Mouse (Mus musculus): ENCODE data around the gene Muc15. TPM values are rescaled to one million over a fixed set of nuclear protein-coding genes. Genes with fewer than 3 reads are reported as not detected.

Gene Muc15
- not detected in 2 replicates for polyA plus RNA-seq (2015; fragmentation: Nextera tagmentation; extraction: Ambion mirVana)

- Histone ChIP-seq H3K4me1 (replicated peaks) (no peaks in the 10 kb centered on the region), H3K4me3 (no peak within 1 kb of the TSS), H3K9ac (no peak within 1 kb of the TSS), H3K4me2 (no peak within 1 kb of the TSS), H3K36me3 (no peaks in the 10 kb centered on the region), H3K27me3 (no peaks in the 10 kb centered on the region), H3K9me3 (no peaks in the 10 kb centered on the region), H3K27ac (replicated peaks) (no peak within 1 kb of the TSS)
- 54% methylated on average over 3 of the region's 3 CpGs for WGBS
- ATAC-seq (ENCODE audit: low read depth): no peak
These were observed at the start of gene Muc15 for GRCm38 (mm10) chr2:110721290-110721753. Gene Muc15, plus strand, starts transcription at chr2:110721340.

- Histone ChIP-seq H3K4me1 (replicated peaks) (no peaks in the 10 kb centered on the region), H3K27ac (replicated peaks) (no peak overlapping the region), H3K27me3 (no peaks in the 10 kb centered on the region), H3K36me3 (no peaks in the 10 kb centered on the region), H3K4me3 (no peak overlapping the region), H3K9me3 (no peaks in the 10 kb centered on the region), H3K4me2 (no peak overlapping the region), H3K9ac (no peak overlapping the region)
- no peak for ATAC-seq (ENCODE audit: low read depth)
- 88% methylated on average over 3 of the region's 3 CpGs for WGBS
These were observed 11.7 kb upstream of the Muc15 start for GRCm38 (mm10) chr2:110709436-110709835.

- no peak for ATAC-seq (ENCODE audit: low read depth)
- no peak overlapping the region for H3K27ac ChIP-seq (replicated peaks)
- no peak overlapping the region for H3K4me2 ChIP-seq
- no peaks in the 10 kb centered on the region for H3K9me3 ChIP-seq
- H3K36me3 ChIP-seq: no peaks in the 10 kb centered on the region
- H3K9ac ChIP-seq: no peak overlapping the region
- no peaks in the 10 kb centered on the region for H3K4me1 ChIP-seq (replicated peaks)
- H3K27me3 ChIP-seq: no peaks in the 10 kb centered on the region
- WGBS: 84% methylated on average over 10 of the region's 10 CpGs
- H3K4me3 ChIP-seq: no peak overlapping the region
These were observed 11.0 kb upstream of the Muc15 start for GRCm38 (mm10) chr2:110710055-110710720.

- Histone ChIP-seq H3K4me2 (no peak overlapping the region), H3K4me3 (no peak overlapping the region), H3K9me3 (no peaks in the 10 kb centered on the region)
These were observed 2.1 kb upstream of the Muc15 start for GRCm38 (mm10) chr2:110719051-110719450.

GRCm38 (mm10) chr2:110722208-110722607 is 1.1 kb downstream of the Muc15 start:
- Histone ChIP-seq H3K4me1 (replicated peaks) (no peaks in the 10 kb centered on the region), H3K27ac (replicated peaks) (no peak overlapping the region), H3K27me3 (no peaks in the 10 kb centered on the region), H3K9me3 (no peaks in the 10 kb centered on the region), H3K4me2 (no peak overlapping the region), H3K4me3 (no peak overlapping the region), H3K9ac (no peak overlapping the region), H3K36me3 (no peaks in the 10 kb centered on the region)
- 93% methylated on average over 1 of the region's 1 CpGs for WGBS
- no peak for ATAC-seq (ENCODE audit: low read depth)

More at GRCm38 (mm10) chr2:110719051-110719450, 2.1 kb upstream of the Muc15 start:
- Histone ChIP-seq H3K27ac (replicated peaks) (no peak overlapping the region), H3K4me1 (replicated peaks) (no peaks in the 10 kb centered on the region), H3K9ac (no peak overlapping the region), H3K36me3 (no peaks in the 10 kb centered on the region), H3K27me3 (no peaks in the 10 kb centered on the region)
- no peak for ATAC-seq (ENCODE audit: low read depth)

- Histone ChIP-seq H3K4me3 (no peak overlapping the region), H3K4me2 (no peak overlapping the region), H3K9me3 (no peaks in the 10 kb centered on the region), H3K36me3 (no peaks in the 10 kb centered on the region), H3K27ac (replicated peaks) (no peak overlapping the region), H3K9ac (no peak overlapping the region), H3K27me3 (no peaks in the 10 kb centered on the region), H3K4me1 (replicated peaks) (no peaks in the 10 kb centered on the region)
- ATAC-seq (ENCODE audit: low read depth): no peak
These were observed 5.0 kb downstream of the Muc15 start for GRCm38 (mm10) chr2:110726106-110726505.

GRCm38 (mm10) chr2:110737236-110737635 is 16.1 kb downstream of the Muc15 start:
- H3K4me2 ChIP-seq: no peak overlapping the region
- WGBS: 77% methylated on average over 4 of the region's 4 CpGs
- no peaks in the 10 kb centered on the region for H3K36me3 ChIP-seq
- H3K9me3 ChIP-seq: no peaks in the 10 kb centered on the region
- H3K4me3 ChIP-seq: no peak overlapping the region
- no peak overlapping the region for H3K9ac ChIP-seq
- no peak for ATAC-seq (ENCODE audit: low read depth)
- no peaks in the 10 kb centered on the region for H3K4me1 ChIP-seq (replicated peaks)
- H3K27ac ChIP-seq (replicated peaks): no peak overlapping the region
- H3K27me3 ChIP-seq: no peaks in the 10 kb centered on the region

- Histone ChIP-seq H3K36me3 (no peaks in the 10 kb centered on the region), H3K9me3 (no peaks in the 10 kb centered on the region), H3K27me3 (no peaks in the 10 kb centered on the region), H3K9ac (no peak overlapping the region), H3K4me3 (no peak overlapping the region), H3K27ac (replicated peaks) (no peak overlapping the region), H3K4me1 (replicated peaks) (no peaks in the 10 kb centered on the region), H3K4me2 (no peak overlapping the region)
- no peak for ATAC-seq (ENCODE audit: low read depth)
- WGBS: 79% methylated on average over 2 of the region's 2 CpGs
These were observed 16.8 kb downstream of the Muc15 start for GRCm38 (mm10) chr2:110737981-110738380.

GRCm38 (mm10) chr2:110739781-110740180 is 18.6 kb downstream of the Muc15 start:
- WGBS: 59% methylated on average over 1 of the region's 1 CpGs
- Histone ChIP-seq H3K4me3 (no peak overlapping the region), H3K4me2 (no peak overlapping the region), H3K27me3 (no peaks in the 10 kb centered on the region), H3K4me1 (replicated peaks) (no peaks in the 10 kb centered on the region), H3K36me3 (no peaks in the 10 kb centered on the region), H3K27ac (replicated peaks) (no peak overlapping the region), H3K9ac (no peak overlapping the region), H3K9me3 (no peaks in the 10 kb centered on the region)
- ATAC-seq (ENCODE audit: low read depth): no peak

- no peak overlapping the region for H3K4me2 ChIP-seq
- no peaks in the 10 kb centered on the region for H3K27me3 ChIP-seq
- no peak overlapping the region for H3K27ac ChIP-seq (replicated peaks)
- no peak overlapping the region for H3K9ac ChIP-seq
- ATAC-seq (ENCODE audit: low read depth): no peak
- no peaks in the 10 kb centered on the region for H3K36me3 ChIP-seq
- no peaks in the 10 kb centered on the region for H3K4me1 ChIP-seq (replicated peaks)
- 76% methylated on average over 1 of the region's 1 CpGs for WGBS
- H3K9me3 ChIP-seq: no peaks in the 10 kb centered on the region
- no peak overlapping the region for H3K4me3 ChIP-seq
These were observed 19.4 kb downstream of the Muc15 start for GRCm38 (mm10) chr2:110740493-110740892.

GRCm38 (mm10) chr2:110757556-110757955 is 36.4 kb downstream of the Muc15 start:
- Histone ChIP-seq H3K9ac (no peak overlapping the region), H3K27me3 (no peaks in the 10 kb centered on the region), H3K4me1 (replicated peaks) (no peaks in the 10 kb centered on the region), H3K36me3 (no peaks in the 10 kb centered on the region), H3K4me3 (no peak overlapping the region), H3K27ac (replicated peaks) (no peak overlapping the region), H3K9me3 (no peaks in the 10 kb centered on the region), H3K4me2 (no peak overlapping the region)
- 82% methylated on average over 2 of the region's 2 CpGs for WGBS
- no peak for ATAC-seq (ENCODE audit: low read depth)

- Histone ChIP-seq H3K36me3 (no peaks in the 10 kb centered on the region), H3K4me1 (replicated peaks) (no peaks in the 10 kb centered on the region), H3K9me3 (no peaks in the 10 kb centered on the region), H3K27ac (replicated peaks) (no peak overlapping the region), H3K4me3 (no peak overlapping the region), H3K4me2 (no peak overlapping the region), H3K27me3 (no peaks in the 10 kb centered on the region), H3K9ac (no peak overlapping the region)
- WGBS: 55% methylated on average over 2 of the region's 2 CpGs
- ATAC-seq (ENCODE audit: low read depth): no peak
These were observed 38.3 kb downstream of the Muc15 start for GRCm38 (mm10) chr2:110759434-110759833.

GRCm38 (mm10) chr2:110787396-110787795 is 66.3 kb downstream of the Muc15 start:
- Histone ChIP-seq H3K27ac (replicated peaks) (no peak overlapping the region), H3K9ac (no peak overlapping the region), H3K4me2 (no peak overlapping the region), H3K4me1 (replicated peaks) (no peaks in the 10 kb centered on the region), H3K27me3 (no peaks in the 10 kb centered on the region), H3K9me3 (no peaks in the 10 kb centered on the region), H3K36me3 (no peaks in the 10 kb centered on the region), H3K4me3 (no peak overlapping the region)
- WGBS: 82% methylated on average over 3 of the region's 3 CpGs
- no peak for ATAC-seq (ENCODE audit: low read depth)

Data from neural tube, embryonic 13.5 days (tissue).